Mouse (Mus musculus) cerebellum, adult 8-10 months (tissue): ENCODE measurements at regions not wholly inside any gene's neighbourhood (a gene's known extent, or its start where the extent isn't known, plus 50 kb on each side); places are given as distances from the start of the nearest gene placed in this dataset.

Experiments
- DNase-seq: peaks from one replicate; pipeline ENCODE4 v3.0.0; 2022

GRCm38 (mm10) chr14:58168920-58169319, 98.6 kb downstream of the Fgf9 start:
- no peak for DNase-seq
